Mouse (Mus musculus): ENCODE measurements around the gene Sv2b. TPM values are rescaled to one million over a fixed set of nuclear protein-coding genes. Genes with fewer than 3 reads are reported as not detected.

The Sv2b gene
- polyA plus RNA-seq, 1 experiment = 0.43 TPM

DNA sequence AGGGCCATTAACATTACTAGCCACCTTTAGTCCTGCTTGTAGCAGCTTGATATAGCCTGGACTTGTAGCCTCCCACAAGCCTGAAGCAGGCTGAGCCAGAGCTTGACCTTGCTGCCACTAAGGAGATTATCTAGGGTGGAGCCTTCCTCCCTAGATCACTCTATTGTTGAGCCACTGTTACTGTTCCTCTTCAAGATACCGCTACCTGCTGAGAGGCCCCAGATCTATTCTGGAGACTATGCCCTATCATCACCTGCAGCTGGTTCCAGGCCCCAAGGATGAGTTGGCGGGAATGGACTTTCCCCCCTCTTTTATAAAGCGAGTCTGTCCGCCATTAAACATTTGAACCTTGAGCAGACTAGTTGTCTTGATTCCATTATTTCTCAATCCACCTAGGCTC lies 181.0 kb downstream of the Sv2b start:
- TF ChIP-seq CTCF (IDR thresholded peaks at IDR 0.05; ENCODE audit: control insufficient read depth, insufficient read depth, insufficient replicate concordance, low read depth, low read length) = no peak
- TF ChIP-seq POLR2A (IDR thresholded peaks at IDR 0.05; ENCODE audit: control insufficient read depth, low read depth, low read length) = no peak
- no peak overlapping the region for H3K4me3 ChIP-seq (ENCODE audit: control insufficient read depth, low read depth, low read length)
- no peaks in the 10 kb centered on the region for H3K4me1 ChIP-seq (ENCODE audit: control insufficient read depth, insufficient read depth, low read length)
- H3K27me3 ChIP-seq (ENCODE audit: control insufficient read depth, insufficient read depth, low read length) = no peaks in the 10 kb centered on the region
- H3K27ac ChIP-seq (ENCODE audit: control insufficient read depth, insufficient read depth, low read depth, low read length) = no peak overlapping the region
- no peaks in the 10 kb centered on the region for H3K36me3 ChIP-seq (ENCODE audit: control insufficient read depth, insufficient read depth, low read length)

DNA sequence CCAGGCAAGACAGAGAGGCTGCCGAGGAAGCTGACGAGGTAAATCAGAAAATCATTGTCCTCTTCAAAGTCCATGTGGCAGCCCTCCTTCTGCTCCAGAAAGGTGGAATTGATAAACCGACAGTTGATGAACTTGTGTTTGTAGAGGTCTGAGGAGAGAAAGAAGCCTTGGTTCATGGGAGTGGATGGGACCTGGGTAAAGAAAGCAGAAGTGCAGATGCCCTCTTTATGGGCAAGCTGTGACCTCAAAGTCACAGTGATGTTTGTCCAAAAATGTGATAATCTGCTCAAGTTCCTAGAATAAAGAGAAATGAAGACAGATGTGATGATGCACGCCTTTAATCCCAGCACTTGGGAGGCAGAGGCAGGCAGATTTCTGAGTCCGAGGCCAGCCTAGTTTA lies 185.0 kb downstream of the Sv2b start:
- Histone ChIP-seq H3K36me3 (ENCODE audit: control insufficient read depth, insufficient read depth, low read length) (no peaks in the 10 kb centered on the region), H3K4me1 (ENCODE audit: control insufficient read depth, insufficient read depth, low read length) (no peaks in the 10 kb centered on the region), H3K27me3 (ENCODE audit: control insufficient read depth, insufficient read depth, low read length) (no peaks in the 10 kb centered on the region), H3K4me3 (ENCODE audit: control insufficient read depth, low read depth, low read length) (no peak overlapping the region), H3K27ac (ENCODE audit: control insufficient read depth, insufficient read depth, low read depth, low read length) (no peak overlapping the region)
- no peak for TF ChIP-seq POLR2A (IDR thresholded peaks at IDR 0.05; ENCODE audit: control insufficient read depth, low read depth, low read length)
- no peak for TF ChIP-seq CTCF (IDR thresholded peaks at IDR 0.05; ENCODE audit: control insufficient read depth, insufficient read depth, insufficient replicate concordance, low read depth, low read length)

DNA sequence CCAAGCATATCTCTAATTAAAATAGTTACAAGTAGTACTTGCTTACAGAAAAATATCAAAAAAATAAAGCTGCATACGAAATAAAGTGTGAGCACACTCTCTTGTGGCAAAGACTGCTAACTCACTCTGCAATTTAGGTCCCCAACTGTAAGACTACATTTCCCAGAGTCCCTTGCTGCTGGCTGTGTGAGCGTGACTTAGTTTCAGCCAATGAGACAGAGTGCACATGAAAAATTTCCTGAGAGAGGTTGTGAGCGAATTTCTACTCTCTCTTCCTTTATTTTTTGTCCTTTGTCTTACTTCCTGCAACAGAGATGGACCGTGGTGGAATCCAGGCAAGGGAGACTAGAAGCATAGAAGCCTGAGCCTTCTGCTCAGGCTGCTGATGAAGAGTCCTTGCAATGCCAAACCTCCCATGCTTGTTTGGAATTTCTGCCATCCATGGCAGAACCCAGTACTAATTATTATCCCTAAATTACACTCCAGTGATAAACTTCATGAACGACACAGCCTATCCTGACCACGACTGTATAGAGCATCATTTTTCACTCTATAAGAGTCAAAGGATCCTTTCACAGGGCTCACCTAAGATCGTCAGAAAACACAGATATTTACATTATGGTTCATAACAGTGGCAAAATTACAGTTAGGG lies 190.9 kb downstream of the Sv2b start:
- no peaks in the 10 kb centered on the region; the same call in 1 of the 2 replicates for H3K4me1 ChIP-seq (ENCODE audit: control insufficient read depth, insufficient read depth, low read length)
- H3K36me3 ChIP-seq (ENCODE audit: control insufficient read depth, insufficient read depth, low read length) = no peaks in the 10 kb centered on the region
- H3K4me3 ChIP-seq (ENCODE audit: control insufficient read depth, low read depth, low read length) = no peak overlapping the region
- H3K27ac ChIP-seq (ENCODE audit: control insufficient read depth, insufficient read depth, low read depth, low read length) = no peak overlapping the region
- no peak for TF ChIP-seq POLR2A (IDR thresholded peaks at IDR 0.05; ENCODE audit: control insufficient read depth, low read depth, low read length)
- H3K27me3 ChIP-seq (ENCODE audit: control insufficient read depth, insufficient read depth, low read length) = no peaks in the 10 kb centered on the region

DNA sequence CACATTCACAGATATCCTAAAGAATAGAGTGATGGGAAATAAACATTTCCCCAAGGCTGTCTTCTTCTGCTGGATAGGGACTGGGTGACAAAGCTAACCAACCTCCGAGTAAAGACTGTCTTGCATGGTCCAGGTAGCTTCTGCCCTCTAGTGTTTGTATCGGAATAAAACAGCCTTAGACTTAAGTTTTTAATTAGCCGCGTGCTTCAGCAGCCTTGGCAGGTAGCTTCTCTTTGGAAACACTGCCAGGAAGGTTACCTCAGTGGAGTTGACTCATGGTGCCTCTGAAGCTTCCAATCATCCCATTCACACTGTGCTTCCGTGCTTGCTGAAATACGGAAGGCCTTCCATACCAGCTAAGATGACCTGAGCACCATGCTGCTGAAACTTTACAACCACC lies 198.4 kb downstream of the Sv2b start:
- H3K27me3 ChIP-seq (ENCODE audit: control insufficient read depth, insufficient read depth, low read length) = no peaks in the 10 kb centered on the region
- TF ChIP-seq CTCF (IDR thresholded peaks at IDR 0.05; ENCODE audit: control insufficient read depth, insufficient read depth, insufficient replicate concordance, low read depth, low read length) = peak; percentile 5; the same call in 1 of the 2 replicates
- no peak for TF ChIP-seq POLR2A (IDR thresholded peaks at IDR 0.05; ENCODE audit: control insufficient read depth, low read depth, low read length)
- no peaks in the 10 kb centered on the region for H3K4me1 ChIP-seq (ENCODE audit: control insufficient read depth, insufficient read depth, low read length)
- H3K36me3 ChIP-seq (ENCODE audit: control insufficient read depth, insufficient read depth, low read length) = no peaks in the 10 kb centered on the region
- no peak overlapping the region for H3K27ac ChIP-seq (ENCODE audit: control insufficient read depth, insufficient read depth, low read depth, low read length)
- no peak overlapping the region for H3K4me3 ChIP-seq (ENCODE audit: control insufficient read depth, low read depth, low read length)

DNA sequence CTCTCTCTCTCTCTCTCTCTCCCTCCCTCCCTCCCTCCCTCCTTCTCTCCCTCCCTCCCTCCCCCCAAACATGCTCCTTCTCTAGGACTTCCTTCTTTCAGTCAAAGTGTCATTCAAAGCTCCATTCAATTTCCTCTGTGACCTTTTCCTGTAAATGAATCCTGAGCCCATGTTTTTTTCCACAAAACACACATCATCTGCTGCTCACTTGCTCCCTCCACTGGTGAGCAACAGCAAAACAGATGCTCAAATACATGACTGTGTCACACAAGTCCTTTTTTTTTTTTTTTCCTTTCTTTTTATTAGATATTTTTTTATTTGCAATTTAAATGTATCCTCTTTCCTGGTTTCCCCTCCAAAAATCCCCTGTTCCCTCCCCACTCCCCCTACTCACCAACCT lies 201.6 kb downstream of the Sv2b start:
- Histone ChIP-seq H3K36me3 (ENCODE audit: control insufficient read depth, insufficient read depth, low read length) (no peaks in the 10 kb centered on the region), H3K27me3 (ENCODE audit: control insufficient read depth, insufficient read depth, low read length) (no peaks in the 10 kb centered on the region), H3K4me1 (ENCODE audit: control insufficient read depth, insufficient read depth, low read length) (no peaks in the 10 kb centered on the region), H3K27ac (ENCODE audit: control insufficient read depth, insufficient read depth, low read depth, low read length) (no peak overlapping the region), H3K4me3 (ENCODE audit: control insufficient read depth, low read depth, low read length) (no peak overlapping the region)
- TF ChIP-seq CTCF (IDR thresholded peaks at IDR 0.05; ENCODE audit: control insufficient read depth, insufficient read depth, insufficient replicate concordance, low read depth, low read length) = no peak
- TF ChIP-seq POLR2A (IDR thresholded peaks at IDR 0.05; ENCODE audit: control insufficient read depth, low read depth, low read length) = no peak

DNA sequence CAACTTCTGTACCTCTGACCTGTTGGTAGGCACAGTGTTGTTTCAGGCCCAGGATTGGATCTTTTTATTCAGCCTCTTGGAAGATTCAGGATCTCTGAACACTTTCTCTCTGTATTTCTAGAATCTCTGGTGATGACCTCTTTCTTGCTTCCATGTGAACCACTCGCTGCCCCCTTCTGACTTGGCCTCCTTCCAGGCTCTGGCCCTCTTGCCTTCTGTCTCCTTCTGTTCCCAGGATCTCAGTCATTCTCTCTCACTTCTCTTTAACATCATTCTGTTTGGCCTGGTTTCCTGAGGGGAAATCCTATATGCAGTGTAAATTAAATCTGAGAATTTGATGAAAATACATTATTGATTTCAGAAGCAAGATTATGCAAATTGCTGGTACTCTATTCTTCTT lies 205.2 kb downstream of the Sv2b start:
- TF ChIP-seq POLR2A (IDR thresholded peaks at IDR 0.05; ENCODE audit: control insufficient read depth, low read depth, low read length) (no peak), CTCF (IDR thresholded peaks at IDR 0.05; ENCODE audit: control insufficient read depth, insufficient read depth, insufficient replicate concordance, low read depth, low read length) (no peak)
- H3K36me3 ChIP-seq (ENCODE audit: control insufficient read depth, insufficient read depth, low read length) = no peaks in the 10 kb centered on the region
- no peak overlapping the region for H3K4me3 ChIP-seq (ENCODE audit: control insufficient read depth, low read depth, low read length)
- H3K27me3 ChIP-seq (ENCODE audit: control insufficient read depth, insufficient read depth, low read length) = no peaks in the 10 kb centered on the region
- H3K4me1 ChIP-seq (ENCODE audit: control insufficient read depth, insufficient read depth, low read length) = no peaks in the 10 kb centered on the region
- H3K27ac ChIP-seq (ENCODE audit: control insufficient read depth, insufficient read depth, low read depth, low read length) = no peak overlapping the region

DNA sequence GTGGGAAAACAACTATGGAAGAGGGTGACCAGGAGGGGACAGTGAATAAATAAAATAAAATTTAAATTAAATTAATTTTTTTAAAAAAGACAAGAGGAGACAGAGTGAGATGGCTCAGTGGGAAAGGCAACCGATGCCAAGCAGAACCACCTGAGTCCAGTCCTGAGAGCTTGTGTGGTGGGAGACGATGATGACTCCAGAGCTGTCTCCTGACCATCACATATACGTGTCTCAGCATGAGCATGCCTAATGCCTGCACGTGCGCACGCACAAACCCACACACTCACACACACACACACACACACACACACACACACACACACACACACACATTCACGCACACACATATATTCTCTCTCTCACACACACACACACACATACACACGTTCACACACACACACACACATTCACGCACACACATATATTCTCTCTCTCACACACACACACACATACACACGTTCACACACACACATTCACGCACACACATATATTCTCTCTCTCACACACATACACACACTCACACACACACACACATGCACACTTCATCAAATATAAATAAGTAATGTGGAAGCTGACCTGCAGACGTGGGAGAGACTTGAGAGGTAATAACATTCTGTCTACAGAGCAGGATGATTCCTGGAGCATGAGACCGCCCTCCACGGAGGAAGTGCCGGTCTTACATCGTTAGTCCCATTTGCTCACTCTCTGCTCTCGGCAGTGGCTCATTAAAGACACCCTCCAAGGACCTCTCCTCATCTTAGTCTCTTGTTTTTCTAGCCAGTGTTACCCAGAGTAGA lies 206.3 kb downstream of the Sv2b start:
- Histone ChIP-seq H3K27ac (ENCODE audit: control insufficient read depth, insufficient read depth, low read depth, low read length) (no peak overlapping the region), H3K36me3 (ENCODE audit: control insufficient read depth, insufficient read depth, low read length) (no peaks in the 10 kb centered on the region), H3K4me1 (ENCODE audit: control insufficient read depth, insufficient read depth, low read length) (no peaks in the 10 kb centered on the region), H3K27me3 (ENCODE audit: control insufficient read depth, insufficient read depth, low read length) (no peaks in the 10 kb centered on the region), H3K4me3 (ENCODE audit: control insufficient read depth, low read depth, low read length) (no peak overlapping the region)
- TF ChIP-seq CTCF (IDR thresholded peaks at IDR 0.05; ENCODE audit: control insufficient read depth, insufficient read depth, insufficient replicate concordance, low read depth, low read length) = no peak
- TF ChIP-seq POLR2A (IDR thresholded peaks at IDR 0.05; ENCODE audit: control insufficient read depth, low read depth, low read length) = no peak
